Mouse (Mus musculus) cerebellum, adult 2 months (tissue): ENCODE measurements at regions not wholly inside any gene's neighbourhood (a gene's known extent, or its start where the extent isn't known, plus 50 kb on each side); places are given as distances from the start of the nearest gene placed in this dataset.

Experiments
- CTCF ChIP-seq: fragments of 200-500 bp; IDR thresholded peaks from 2 replicates; pipeline ENCODE4 v1.5.1; 2011; ENCODE audit warnings: low read depth, mild to moderate bottlenecking, control low read depth, low read length, moderate library complexity, borderline replicate concordance; ENCODE audit not compliant: insufficient read depth
- POLR2A ChIP-seq: fragments of 200-500 bp; IDR thresholded peaks from 2 replicates; pipeline ENCODE4 v1.6.1; 2011; ENCODE audit warnings: low read length, control low read depth, borderline replicate concordance; ENCODE audit not compliant: insufficient read depth

GRCm38 (mm10) chr3:51080415-51080814 is 143.8 kb upstream of the Noct start:
- no peak for TF ChIP-seq CTCF
- no peak for TF ChIP-seq POLR2A
